Mouse (Mus musculus): ENCODE results near the gene Alas2. TPM values are rescaled to one million over a fixed set of nuclear protein-coding genes. Genes with fewer than 3 reads are reported as not detected.

Alas2 gene
- total RNA-seq (2014; rRNA removed) (8.1 and 23.0 TPM in 2 replicates), polyA plus RNA-seq (2015; fragmentation: Nextera tagmentation; extraction: Ambion mirVana) (7.3 and 7.8 TPM in 2 replicates)

- ATAC-seq (ENCODE audit: low FRiP score) (no peak), DNase-seq (ENCODE audit: low spot score) (no peak)
- WGBS = 67% methylated on average over 5 of the region's 5 CpGs
- Histone ChIP-seq H3K4me3 (ENCODE audit: low read depth, low read length) (no peak within 1 kb of the TSS), H3K9ac (replicated peaks; ENCODE audit: low read length, poor library complexity, severe bottlenecking) (no peak within 1 kb of the TSS), H3K27me3 (ENCODE audit: insufficient read depth, low read length) (no peaks in the 10 kb centered on the region), H3K36me3 (ENCODE audit: insufficient read depth, low read length) (no peaks in the 10 kb centered on the region), H3K9me3 (ENCODE audit: low read length) (no peaks in the 10 kb centered on the region), H3K27ac (ENCODE audit: low read depth, low read length) (no peak within 1 kb of the TSS), H3K4me2 (ENCODE audit: low read depth, low read length, poor library complexity, severe bottlenecking) (no peak within 1 kb of the TSS), H3K4me1 (ENCODE audit: insufficient read depth, low read length) (no peaks in the 10 kb centered on the region)
- TF ChIP-seq CTCF (IDR thresholded peaks at IDR 0.05) = no peak
Measured at GRCm38 (mm10) chrX:150547239-150547638, at the start of gene Alas2. Alas2 (plus strand) TSS chrX:150547375.

GRCm38 (mm10) chrX:150508696-150509095, 38.5 kb upstream of the Alas2 start:
- H3K27ac ChIP-seq (ENCODE audit: low read depth, low read length) = peak overlapping the region; percentile 65
- ATAC-seq (ENCODE audit: low FRiP score) (peak; percentile 84), DNase-seq (ENCODE audit: low spot score) (peak; percentile 42)
- no peak overlapping the region for H3K4me3 ChIP-seq (ENCODE audit: low read depth, low read length)
- H3K9ac ChIP-seq (replicated peaks; ENCODE audit: low read length, poor library complexity, severe bottlenecking) = no peak overlapping the region
- no peaks in the 10 kb centered on the region for H3K4me1 ChIP-seq (ENCODE audit: insufficient read depth, low read length)
- TF ChIP-seq CTCF (IDR thresholded peaks at IDR 0.05) = no peak
- no peak overlapping the region for H3K4me2 ChIP-seq (ENCODE audit: low read depth, low read length, poor library complexity, severe bottlenecking)
- H3K36me3 ChIP-seq (ENCODE audit: insufficient read depth, low read length) = no peaks in the 10 kb centered on the region
- H3K27me3 ChIP-seq (ENCODE audit: insufficient read depth, low read length) = no peaks in the 10 kb centered on the region
- WGBS = 55% methylated on average over 6 of the region's 6 CpGs
- no peaks in the 10 kb centered on the region for H3K9me3 ChIP-seq (ENCODE audit: low read length)

GRCm38 (mm10) chrX:150510631-150511030, 36.5 kb upstream of the Alas2 start:
- WGBS = 50% methylated on average over 4 of the region's 4 CpGs
- H3K27ac ChIP-seq (ENCODE audit: low read depth, low read length) = 0 out of 2 replicates have a peak overlapping the region, but pooled peaks have one; percentile 51
- DNase-seq (ENCODE audit: low spot score) (peak; percentile 72), ATAC-seq (ENCODE audit: low FRiP score) (no peak)
- no peak overlapping the region for H3K4me3 ChIP-seq (ENCODE audit: low read depth, low read length)
- H3K4me2 ChIP-seq (ENCODE audit: low read depth, low read length, poor library complexity, severe bottlenecking) = no peak overlapping the region
- TF ChIP-seq CTCF (IDR thresholded peaks at IDR 0.05) = peak; percentile 78
- no peaks in the 10 kb centered on the region for H3K27me3 ChIP-seq (ENCODE audit: insufficient read depth, low read length)
- no peaks in the 10 kb centered on the region for H3K4me1 ChIP-seq (ENCODE audit: insufficient read depth, low read length)
- H3K9me3 ChIP-seq (ENCODE audit: low read length) = no peaks in the 10 kb centered on the region
- no peak overlapping the region for H3K9ac ChIP-seq (replicated peaks; ENCODE audit: low read length, poor library complexity, severe bottlenecking)
- H3K36me3 ChIP-seq (ENCODE audit: insufficient read depth, low read length) = no peaks in the 10 kb centered on the region

- peak; percentile 2 for DNase-seq (ENCODE audit: low spot score)
Measured at GRCm38 (mm10) chrX:150511274-150511673, 35.9 kb upstream of the Alas2 start.

GRCm38 (mm10) chrX:150514127-150514526, 33.0 kb upstream of the Alas2 start:
- no peaks in the 10 kb centered on the region for H3K36me3 ChIP-seq (ENCODE audit: insufficient read depth, low read length)
- no peak overlapping the region for H3K27ac ChIP-seq (ENCODE audit: low read depth, low read length)
- no peaks in the 10 kb centered on the region for H3K27me3 ChIP-seq (ENCODE audit: insufficient read depth, low read length)
- DNase-seq (ENCODE audit: low spot score) (peak; percentile 12), ATAC-seq (ENCODE audit: low FRiP score) (no peak)
- H3K9ac ChIP-seq (replicated peaks; ENCODE audit: low read length, poor library complexity, severe bottlenecking) = no peak overlapping the region
- no peaks in the 10 kb centered on the region for H3K9me3 ChIP-seq (ENCODE audit: low read length)
- no peak overlapping the region for H3K4me3 ChIP-seq (ENCODE audit: low read depth, low read length)
- WGBS = 71% methylated on average over 1 of the region's 1 CpGs
- no peak for TF ChIP-seq CTCF (IDR thresholded peaks at IDR 0.05)
- H3K4me1 ChIP-seq (ENCODE audit: insufficient read depth, low read length) = no peaks in the 10 kb centered on the region
- H3K4me2 ChIP-seq (ENCODE audit: low read depth, low read length, poor library complexity, severe bottlenecking) = no peak overlapping the region

More at GRCm38 (mm10) chrX:150511274-150511673, 35.9 kb upstream of the Alas2 start:
- no peak overlapping the region for H3K4me2 ChIP-seq (ENCODE audit: low read depth, low read length, poor library complexity, severe bottlenecking)
- no peaks in the 10 kb centered on the region for H3K9me3 ChIP-seq (ENCODE audit: low read length)
- H3K36me3 ChIP-seq (ENCODE audit: insufficient read depth, low read length) = no peaks in the 10 kb centered on the region
- no peak for TF ChIP-seq CTCF (IDR thresholded peaks at IDR 0.05)
- no peaks in the 10 kb centered on the region for H3K27me3 ChIP-seq (ENCODE audit: insufficient read depth, low read length)
- 77% methylated on average over 6 of the region's 6 CpGs for WGBS
- peak; percentile 39; the same call in 1 of the 2 replicates for ATAC-seq (ENCODE audit: low FRiP score)
- no peak overlapping the region for H3K4me3 ChIP-seq (ENCODE audit: low read depth, low read length)
- H3K9ac ChIP-seq (replicated peaks; ENCODE audit: low read length, poor library complexity, severe bottlenecking) = no peak overlapping the region
- no peaks in the 10 kb centered on the region for H3K4me1 ChIP-seq (ENCODE audit: insufficient read depth, low read length)
- H3K27ac ChIP-seq (ENCODE audit: low read depth, low read length) = peak overlapping the region; percentile 63

- H3K27me3 ChIP-seq (ENCODE audit: insufficient read depth, low read length) = no peaks in the 10 kb centered on the region
- ATAC-seq (ENCODE audit: low FRiP score) = no peak
Measured at GRCm38 (mm10) chrX:150516015-150516414, 31.2 kb upstream of the Alas2 start.

More at GRCm38 (mm10) chrX:150516015-150516414, 31.2 kb upstream of the Alas2 start:
- Histone ChIP-seq H3K4me1 (ENCODE audit: insufficient read depth, low read length) (no peaks in the 10 kb centered on the region), H3K36me3 (ENCODE audit: insufficient read depth, low read length) (no peaks in the 10 kb centered on the region), H3K4me2 (ENCODE audit: low read depth, low read length, poor library complexity, severe bottlenecking) (no peak overlapping the region), H3K9ac (replicated peaks; ENCODE audit: low read length, poor library complexity, severe bottlenecking) (no peak overlapping the region), H3K9me3 (ENCODE audit: low read length) (no peaks in the 10 kb centered on the region), H3K27ac (ENCODE audit: low read depth, low read length) (no peak overlapping the region), H3K4me3 (ENCODE audit: low read depth, low read length) (no peak overlapping the region)
- no peak for DNase-seq (ENCODE audit: low spot score)
- no peak for TF ChIP-seq CTCF (IDR thresholded peaks at IDR 0.05)
